Mouse (Mus musculus): ENCODE data around the gene Rpl23. TPM values are rescaled to one million over a fixed set of nuclear protein-coding genes. Genes with fewer than 3 reads are reported as not detected.

Rpl23 gene
- polyA plus RNA-seq, 1 experiment from 2014 or later = 457 TPM

GRCm38 (mm10) chr11:97806613-97806964, 24.4 kb upstream of the Rpl23 start:
- 57% methylated on average over 7 of the region's 7 CpGs for WGBS
- Histone ChIP-seq H3K27me3 (no peaks in the 10 kb centered on the region), H3K27ac (peak overlapping the region; percentile 89), H3K9ac (no peak overlapping the region), H3K4me2 (peak overlapping the region; percentile 52), H3K9me3 (no peaks in the 10 kb centered on the region), H3K4me1 (peaks cover 98% of the 10 kb centered on the region), H3K36me3 (peaks cover 13% of the 10 kb centered on the region; the same call in 1 of the 2 replicates), H3K4me3 (no peak overlapping the region)
- ATAC-seq (ENCODE audit: borderline replicate concordance, extremely low read depth, low FRiP score, low TSS enrichment) = no peak

GRCm38 (mm10) chr11:97805662-97806612, 23.7 kb upstream of the Rpl23 start:
- Histone ChIP-seq H3K4me1 (peaks cover 98% of the 10 kb centered on the region), H3K4me3 (peak overlapping the region; percentile 20), H3K9ac (peak overlapping the region; percentile 11; the same call in 1 of the 2 replicates), H3K27me3 (no peaks in the 10 kb centered on the region), H3K36me3 (peaks cover 11% of the 10 kb centered on the region; the same call in 1 of the 2 replicates), H3K9me3 (no peaks in the 10 kb centered on the region), H3K27ac (peak overlapping the region; percentile 89), H3K4me2 (peak overlapping the region; percentile 52)
- WGBS = 25% methylated on average over 15 of the region's 15 CpGs
- no peak for ATAC-seq (ENCODE audit: borderline replicate concordance, extremely low read depth, low FRiP score, low TSS enrichment)

GRCm38 (mm10) chr11:97804841-97805661, 22.8 kb upstream of the Rpl23 start:
- ATAC-seq (ENCODE audit: borderline replicate concordance, extremely low read depth, low FRiP score, low TSS enrichment) = peak; percentile 37; the same call in 1 of the 2 replicates
- H3K4me2 ChIP-seq = peak overlapping the region; percentile 52
- no peaks in the 10 kb centered on the region for H3K27me3 ChIP-seq
- H3K9ac ChIP-seq = no peak overlapping the region; the same call in 1 of the 2 replicates
- peak overlapping the region; percentile 20 for H3K4me3 ChIP-seq
- H3K4me1 ChIP-seq = peaks cover 89% of the 10 kb centered on the region
- H3K9me3 ChIP-seq = no peaks in the 10 kb centered on the region
- H3K27ac ChIP-seq = peak overlapping the region; percentile 89
- peaks cover 11% of the 10 kb centered on the region; the same call in 1 of the 2 replicates for H3K36me3 ChIP-seq
- 9% methylated on average over 9 of the region's 9 CpGs for WGBS

- Histone ChIP-seq H3K4me3 (no peak overlapping the region), H3K9me3 (no peaks in the 10 kb centered on the region), H3K4me2 (peak overlapping the region; percentile 52; the same call in 1 of the 2 replicates), H3K36me3 (peaks cover 8% of the 10 kb centered on the region; the same call in 1 of the 2 replicates), H3K27me3 (no peaks in the 10 kb centered on the region), H3K27ac (peak overlapping the region; percentile 89), H3K4me1 (peaks cover 77% of the 10 kb centered on the region), H3K9ac (no peak overlapping the region)
- no peak for ATAC-seq (ENCODE audit: borderline replicate concordance, extremely low read depth, low FRiP score, low TSS enrichment)
- 53% methylated on average over 5 of the region's 5 CpGs for WGBS
These were observed 21.6 kb upstream of the Rpl23 start for GRCm38 (mm10) chr11:97803847-97804246.

DNA sequence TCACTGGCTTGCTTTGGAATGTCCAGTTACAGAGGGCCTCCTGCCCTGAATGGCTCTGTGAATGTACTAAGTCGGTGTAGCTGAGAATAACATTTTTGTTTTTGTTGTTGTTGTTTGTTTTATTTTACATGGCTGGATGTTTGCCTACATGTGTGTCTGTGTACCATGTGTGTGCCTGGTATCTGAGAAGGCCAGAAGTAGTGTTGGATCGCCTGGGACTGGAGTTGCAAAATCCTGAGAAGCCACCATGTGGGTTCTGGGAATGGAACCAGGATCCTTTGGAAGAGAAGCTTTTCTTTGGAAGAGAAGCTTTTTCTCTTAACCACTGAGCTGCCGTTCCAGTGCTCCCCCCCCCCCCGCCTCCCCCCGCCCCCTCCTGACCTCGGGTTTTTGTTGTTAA, 20.3 kb upstream of the Rpl23 start:
- Histone ChIP-seq H3K27ac (peak overlapping the region; percentile 99), H3K4me1 (peaks cover 73% of the 10 kb centered on the region), H3K9ac (no peak overlapping the region), H3K9me3 (no peaks in the 10 kb centered on the region), H3K4me2 (peak overlapping the region; percentile 75), H3K36me3 (peaks cover 6% of the 10 kb centered on the region; the same call in 1 of the 2 replicates), H3K27me3 (no peaks in the 10 kb centered on the region), H3K4me3 (no peak overlapping the region)
- ATAC-seq (ENCODE audit: borderline replicate concordance, extremely low read depth, low FRiP score, low TSS enrichment) = no peak
- 27% methylated on average over 6 of the region's 6 CpGs for WGBS

GRCm38 (mm10) chr11:97802194-97802470, 19.9 kb upstream of the Rpl23 start:
- peaks cover 70% of the 10 kb centered on the region for H3K4me1 ChIP-seq
- no peaks in the 10 kb centered on the region for H3K9me3 ChIP-seq
- H3K4me3 ChIP-seq = peak overlapping the region; percentile 75
- H3K36me3 ChIP-seq = peaks cover 6% of the 10 kb centered on the region; the same call in 1 of the 2 replicates
- H3K4me2 ChIP-seq = peak overlapping the region; percentile 75
- 21% methylated on average over 1 of the region's 1 CpGs for WGBS
- H3K27me3 ChIP-seq = no peaks in the 10 kb centered on the region
- ATAC-seq (ENCODE audit: borderline replicate concordance, extremely low read depth, low FRiP score, low TSS enrichment) = no peak
- peak overlapping the region; percentile 6; the same call in 1 of the 2 replicates for H3K9ac ChIP-seq
- peak overlapping the region; percentile 99 for H3K27ac ChIP-seq

- Histone ChIP-seq H3K9me3 (no peaks in the 10 kb centered on the region), H3K4me3 (peak overlapping the region; percentile 75), H3K4me2 (peak overlapping the region; percentile 75), H3K27ac (peak overlapping the region; percentile 99), H3K4me1 (peaks cover 64% of the 10 kb centered on the region), H3K36me3 (peaks cover under 1% of the 10 kb centered on the region; the same call in 1 of the 2 replicates), H3K9ac (peak overlapping the region; percentile 66), H3K27me3 (no peaks in the 10 kb centered on the region)
- WGBS = 17% methylated on average over 8 of the region's 8 CpGs
- no peak for ATAC-seq (ENCODE audit: borderline replicate concordance, extremely low read depth, low FRiP score, low TSS enrichment)
These were observed 19.4 kb upstream of the Rpl23 start for GRCm38 (mm10) chr11:97801409-97802193.

- Histone ChIP-seq H3K4me2 (peak overlapping the region; percentile 75), H3K4me3 (peak overlapping the region; percentile 75), H3K36me3 (no peaks in the 10 kb centered on the region), H3K9me3 (no peaks in the 10 kb centered on the region), H3K27ac (peak overlapping the region; percentile 99), H3K9ac (peak overlapping the region; percentile 66), H3K27me3 (no peaks in the 10 kb centered on the region), H3K4me1 (peaks cover 57% of the 10 kb centered on the region)
- WGBS = under 1% methylated on average over 17 of the region's 17 CpGs
- no peak for ATAC-seq (ENCODE audit: borderline replicate concordance, extremely low read depth, low FRiP score, low TSS enrichment)
These were observed 18.6 kb upstream of the Rpl23 start for GRCm38 (mm10) chr11:97800691-97801408.

DNA sequence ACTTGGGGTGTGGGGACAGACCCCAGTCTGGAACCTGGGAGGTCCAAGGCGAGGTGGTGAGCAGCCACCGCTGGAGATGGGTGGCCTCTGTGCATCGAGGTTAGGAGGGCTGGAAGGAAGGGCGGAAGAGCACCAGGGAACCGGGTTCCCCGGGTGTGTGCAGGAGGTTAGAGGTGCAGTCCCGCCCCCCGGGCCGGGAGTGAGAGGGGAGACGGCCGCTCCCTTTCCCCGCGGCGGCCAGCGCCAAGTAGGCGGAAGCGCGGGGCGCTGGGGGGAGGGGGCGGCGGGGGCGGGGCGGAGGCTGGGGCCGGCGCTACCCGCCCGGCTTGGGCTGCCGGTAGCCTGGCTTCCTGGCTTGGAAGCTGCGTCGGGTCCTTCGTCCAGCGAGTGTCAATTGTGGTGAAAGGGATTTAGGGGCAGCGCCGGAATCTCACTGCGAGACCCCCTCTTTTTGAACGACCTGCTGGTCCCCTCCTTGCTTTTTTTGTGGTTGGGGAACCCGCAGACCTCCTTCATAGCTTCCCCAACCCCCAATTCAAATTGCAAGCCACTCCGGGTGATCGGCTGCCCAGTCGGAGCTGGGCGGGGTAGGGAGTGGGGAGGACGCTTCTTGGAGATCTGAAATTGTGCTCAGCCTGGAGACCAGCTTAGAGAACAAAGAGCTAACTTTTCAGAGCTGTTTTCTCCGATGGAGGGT, 17.9 kb upstream of the Rpl23 start:
- peak overlapping the region; percentile 99 for H3K27ac ChIP-seq
- no peaks in the 10 kb centered on the region for H3K9me3 ChIP-seq
- peak overlapping the region; percentile 66 for H3K9ac ChIP-seq
- peak overlapping the region; percentile 75 for H3K4me2 ChIP-seq
- no peaks in the 10 kb centered on the region for H3K36me3 ChIP-seq
- peak overlapping the region; percentile 75 for H3K4me3 ChIP-seq
- under 1% methylated on average over 25 of the region's 43 CpGs for whole genome bisulfite sequencing
- peaks cover 50% of the 10 kb centered on the region for H3K4me1 ChIP-seq
- H3K27me3 ChIP-seq = no peaks in the 10 kb centered on the region
- ATAC-seq (ENCODE audit: borderline replicate concordance, extremely low read depth, low FRiP score, low TSS enrichment) = peak; percentile 77
